Mouse (Mus musculus) neutrophil, adult 83 days (primary cell): ENCODE results near the gene Cand1. TPM values are rescaled to one million over a fixed set of nuclear protein-coding genes. Genes with fewer than 3 reads are reported as not detected.

Source experiments
- total RNA-seq, 2 experiments: library from RNA; stranded (reverse); gene quantifications; one replicate each; pipeline ENCODE4 v1.2.4; 2023

Gene Cand1
- 10 to 100 TPM; 47.6 to 47.8 TPM for total RNA-seq

GRCm38 (mm10) chr10:119239969-119240721 lies at the start of gene Cand1:
Gene Cand1, minus strand, starts transcription at chr10:119240055.

Other genes with a start within 250 kb of the Cand1 start
- not detected for gene Grip1, start 213.8 kb upstream of the Cand1 start, total RNA-seq